Comparison of ENCODE assay signal across 8 mouse cellular contexts in the genomic region with DNA sequence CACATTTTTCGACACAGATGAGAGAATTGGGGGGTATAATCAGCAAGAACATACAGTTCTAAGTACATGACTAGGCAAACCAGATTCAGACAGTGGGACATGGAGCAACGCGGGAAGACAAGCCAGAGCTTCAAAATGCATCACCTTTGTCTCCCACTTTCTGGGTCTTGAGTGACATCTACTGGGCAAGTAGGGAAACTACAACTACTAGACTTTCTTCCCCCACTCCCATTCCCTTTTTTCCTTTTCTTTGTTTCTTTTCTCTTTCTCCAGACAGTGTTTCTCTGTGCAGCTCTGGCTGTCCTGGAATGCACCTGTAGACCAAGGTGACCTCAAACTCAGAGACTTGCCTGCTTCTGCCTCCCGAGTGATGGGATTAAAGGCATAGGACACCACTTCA. TPM values are rescaled to one million over a fixed set of nuclear protein-coding genes. Genes with fewer than 3 reads are reported as not detected.
DNase-seq lines count a peak whose midpoint lies in the region; ATAC-seq lines count a peak whose summit lies in the region.

No protein-coding gene starts in this region.

- no peaks in the 10 kb centered on the region for H3K9me3 ChIP-seq in forebrain, embryonic 16.5 days (ENCODE audit: control insufficient read depth, low read length)
- H3K9me3 ChIP-seq in stomach, embryonic 16.5 days (replicated peaks; ENCODE audit: control insufficient read depth, low read length): no peaks in the 10 kb centered on the region

- no peak overlapping the region for H3K4me3 ChIP-seq in forebrain, embryonic 16.5 days (replicated peaks; ENCODE audit: low read length)
- no peak overlapping the region for H3K4me3 ChIP-seq in stomach, embryonic 16.5 days (replicated peaks; ENCODE audit: low read length)

- H3K4me1 ChIP-seq in forebrain, embryonic 16.5 days (replicated peaks; ENCODE audit: control insufficient read depth, insufficient read depth, low read length): no peaks in the 10 kb centered on the region
- H3K4me1 ChIP-seq in stomach, embryonic 16.5 days (ENCODE audit: control insufficient read depth, insufficient read depth, low read length): no peaks in the 10 kb centered on the region

- H3K4me2 ChIP-seq in forebrain, embryonic 16.5 days (ENCODE audit: low read length): no peak overlapping the region
- no peak overlapping the region for H3K4me2 ChIP-seq in stomach, embryonic 16.5 days (ENCODE audit: low read depth, low read length)

- no peak overlapping the region for H3K9ac ChIP-seq in forebrain, embryonic 16.5 days (replicated peaks; ENCODE audit: low read depth, low read length)
- H3K9ac ChIP-seq in stomach, embryonic 16.5 days (ENCODE audit: low read length): peak overlapping the region; percentile 43; the same call in 1 of the 2 replicates

- 10% methylated on average over 4 of the region's 4 CpGs for WGBS in forebrain, embryonic 16.5 days
- WGBS in stomach, embryonic 16.5 days: 10% methylated on average over 4 of the region's 4 CpGs

- peak; percentile 88 for ATAC-seq in forebrain, embryonic 16.5 days
- ATAC-seq in megakaryocyte progenitor cell, adult 5-6 weeks (replicated peaks; ENCODE audit: poor library complexity): peak; percentile 98
- no peak for ATAC-seq in stomach, embryonic 16.5 days (ENCODE audit: insufficient read depth, low FRiP score)

- no peaks in the 10 kb centered on the region for H3K36me3 ChIP-seq in forebrain, embryonic 16.5 days (ENCODE audit: control insufficient read depth, insufficient read depth)
- no peaks in the 10 kb centered on the region for H3K36me3 ChIP-seq in stomach, embryonic 16.5 days (ENCODE audit: control insufficient read depth, insufficient read depth, low read length)

- DNase-seq in adrenal gland, postnatal 36 days: peak; percentile 20 to 39
- DNase-seq in adrenal gland, adult 2 months: no peak
- DNase-seq in B cell, adult 2 months: peak; percentile 35 to 36
- peak; percentile 59 for DNase-seq in c-Kit-positive CD71-positive TER-119-positive erythroid progenitor cells, embryonic 14.5 days (ENCODE audit: low spot score)
- DNase-seq in kidney, postnatal 10 days: peak; percentile 37

- no peaks in the 10 kb centered on the region for H3K27me3 ChIP-seq in forebrain, embryonic 16.5 days (replicated peaks; ENCODE audit: control insufficient read depth, insufficient read depth, low read length)
- no peaks in the 10 kb centered on the region for H3K27me3 ChIP-seq in stomach, embryonic 16.5 days (ENCODE audit: control insufficient read depth, insufficient read depth, low read length)

- H3K27ac ChIP-seq in forebrain, embryonic 16.5 days (ENCODE audit: low read length): no peak overlapping the region
- H3K27ac ChIP-seq in stomach, embryonic 16.5 days (ENCODE audit: low read length): no peak overlapping the region

RNA-seq across cellular contexts. Expression of a gene that starts 27.0 kb away (rescaled TPM):
- 100 to 1,000 TPM; 347 to 417 TPM for total RNA-seq in adrenal gland, postnatal 36 days (2021)
- total RNA-seq in adrenal gland, adult 2 months (2021): 100 to 1,000 TPM; 465 to 481 TPM
- 304 TPM in 2 replicates for polyA plus RNA-seq in adrenal gland, adult 2 months (2012; rRNA removed)
- polyA plus RNA-seq in forebrain, embryonic 16.5 days (2015; fragmentation: Nextera tagmentation; extraction: Ambion mirVana): 37.3 and 43.7 TPM in 2 replicates
- total RNA-seq in megakaryocyte progenitor cell, adult 5-6 weeks (2015): 40.5 and 58.5 TPM in 2 replicates
- total RNA-seq in megakaryocyte progenitor cell, adult 5-6 weeks (2017): 75.9 and 78.3 TPM in 2 replicates
- 82.0 and 83.5 TPM in 2 replicates for polyA plus RNA-seq in stomach, embryonic 16.5 days (2015; fragmentation: Nextera tagmentation; extraction: Ambion mirVana)

RNA-seq across cellular contexts. Expression of a gene that starts 51.5 kb away (rescaled TPM):
- total RNA-seq in adrenal gland, postnatal 36 days (2021): 10 to 100 TPM; 48.2 to 55.4 TPM
- total RNA-seq in adrenal gland, adult 2 months (2021): 10 to 100 TPM; 41.3 to 51.5 TPM
- polyA plus RNA-seq in adrenal gland, adult 2 months (2012; rRNA removed): 3.7 and 4.8 TPM in 2 replicates
- polyA plus RNA-seq in forebrain, embryonic 16.5 days (2015; fragmentation: Nextera tagmentation; extraction: Ambion mirVana): 3.2 and 4.7 TPM in 2 replicates
- total RNA-seq in megakaryocyte progenitor cell, adult 5-6 weeks (2015): 34.7 and 39.4 TPM in 2 replicates
- total RNA-seq in megakaryocyte progenitor cell, adult 5-6 weeks (2017): 18.9 and 28.7 TPM in 2 replicates
- polyA plus RNA-seq in stomach, embryonic 16.5 days (2015; fragmentation: Nextera tagmentation; extraction: Ambion mirVana): 6.9 and 9.0 TPM in 2 replicates

Comparison
In these comparisons a context has a peak if more than half of its experiments do, and no peak if none do; other contexts are left out.
1. RNA of a gene that starts 27.0 kb away (total RNA-seq): 465 to 481 TPM in adrenal gland, adult 2 months and 347 to 417 TPM in adrenal gland, postnatal 36 days; 40.5 to 78.3 TPM in megakaryocyte progenitor cell, adult 5-6 weeks; every median in the first group is over 4 times any median in the second.